Mouse (Mus musculus) brain, adult 10 weeks (tissue): ENCODE results near the gene Usp3. TPM values are rescaled to one million over a fixed set of nuclear protein-coding genes. Genes with fewer than 3 reads are reported as not detected.

Experiments used
- polyA plus RNA-seq: library from polyadenylated mRNA; stranded (reverse); fragments of 350-450 nt; fragmentation: Illumina TruSeq; extraction: RNeasy Lipid Tissue Mini Kit (QIAGEN cat#74804); gene quantifications from one replicate; pipeline ENCODE4 v1.2.3, GENCODE M21; 2015; ENCODE audit warnings: low read depth, low replicate concordance

Gene Usp3
- 21.5 TPM for polyA plus RNA-seq

GRCm38 (mm10) chr9:66592708-66593612, at the start of gene Usp3:
Gene Usp3 (minus strand): TSS chr9:66593142.

GRCm38 (mm10) chr9:66514256-66514770, 78.6 kb downstream of the Usp3 start, which contains the start of gene Fbxl22:
Gene Fbxl22 (minus strand): TSS chr9:66514593.

Other genes starting within 250 kb of the Usp3 start
- 51.3 TPM for gene Herc1, start 242.7 kb downstream of the Usp3 start, polyA plus RNA-seq
- 0.46 TPM for gene Fbxl22, start 78.5 kb downstream of the Usp3 start, polyA plus RNA-seq
- 17.4 TPM for gene Car12, start 120.5 kb upstream of the Usp3 start, polyA plus RNA-seq
- gene Aph1b, start 202.3 kb upstream of the Usp3 start, polyA plus RNA-seq = 20.5 TPM
- gene Gm10647, start 203.9 kb upstream of the Usp3 start, polyA plus RNA-seq = 0.58 TPM
- 9.4 TPM for gene Aph1c, start 241.6 kb upstream of the Usp3 start, polyA plus RNA-seq